Mouse (Mus musculus) layer of hippocampus, adult 8-10 months (tissue): ENCODE measurements around the gene Olfr1216. TPM values are rescaled to one million over a fixed set of nuclear protein-coding genes. Genes with fewer than 3 reads are reported as not detected.
"Not testable (repeated sequence)": the region's sequence is repeated elsewhere in the genome, so short reads cannot be mapped to it uniquely, and the experiment has no call there.

Experiments
- DNase-seq, 2 experiments: peaks; one replicate each; pipeline ENCODE4 v3.0.0; 2022; ENCODE audit warnings: low spot score in 2 of 2
- total RNA-seq, 4 experiments: library from RNA; stranded (reverse); gene quantifications; 2 replicates each; pipeline ENCODE4 v1.2.4; 2022

Gene Olfr1216
- total RNA-seq: not detected

DNA sequence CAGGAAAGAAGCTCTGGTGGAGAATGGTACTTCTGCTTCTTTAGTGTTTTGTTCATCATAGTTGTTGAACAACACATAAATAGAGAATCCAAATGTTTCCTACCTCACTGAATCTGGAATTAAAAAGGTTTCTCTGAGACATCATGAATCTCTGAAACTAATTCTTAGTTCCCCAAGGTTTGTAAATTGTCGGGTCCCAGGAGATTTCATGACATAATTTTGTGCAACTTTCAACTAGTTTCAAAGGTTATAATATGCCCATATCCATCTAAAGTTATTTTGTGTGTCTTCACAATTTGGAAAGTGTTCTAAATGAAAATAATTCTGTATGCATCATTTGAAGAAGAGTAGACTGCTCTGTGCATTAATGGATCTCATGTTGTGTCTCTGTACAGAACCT, at the start of gene Olfr1216:
Gene Olfr1216, minus strand, starts transcription at position 101 of the 400 bp plus-strand sequence.
- no peak for DNase-seq

GRCm38 (mm10) chr2:89061087-89061486, 42.9 kb upstream of the Olfr1216 start, which contains the start of gene Olfr1218:
Olfr1218 (minus strand) TSS chr2:89061187.
- DNase-seq: no peak

GRCm38 (mm10) chr2:89031965-89032364, 13.8 kb upstream of the Olfr1216 start, which contains the start of gene Olfr1217:
Olfr1217 (minus strand) TSS chr2:89032065.
- no peak for DNase-seq

DNA sequence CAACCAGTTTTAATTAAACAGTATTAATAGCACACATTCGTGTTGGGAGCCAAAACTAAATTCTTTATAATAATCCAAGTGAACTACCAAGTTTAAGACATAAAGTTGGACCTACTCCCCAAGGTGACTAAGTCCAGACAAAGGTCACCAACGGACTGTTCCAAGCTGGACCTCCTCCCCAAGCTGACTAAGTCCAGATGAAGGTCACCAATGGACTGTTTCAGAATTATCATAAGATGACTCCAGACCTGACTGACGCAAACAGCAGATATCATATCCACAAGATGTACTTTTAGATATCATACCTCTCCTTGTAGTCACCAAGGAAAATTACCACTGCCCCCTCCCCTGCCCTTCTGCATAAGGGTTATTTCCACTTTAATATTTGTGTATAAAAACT, 3.3 kb upstream of the Olfr1216 start:
- not testable (repeated sequence) for DNase-seq

GRCm38 (mm10) chr2:89006873-89007272, 11.3 kb downstream of the Olfr1216 start, which contains the start of gene Olfr1215:
Olfr1215 (minus strand) TSS chr2:89006973.
- no peak for DNase-seq

DNA sequence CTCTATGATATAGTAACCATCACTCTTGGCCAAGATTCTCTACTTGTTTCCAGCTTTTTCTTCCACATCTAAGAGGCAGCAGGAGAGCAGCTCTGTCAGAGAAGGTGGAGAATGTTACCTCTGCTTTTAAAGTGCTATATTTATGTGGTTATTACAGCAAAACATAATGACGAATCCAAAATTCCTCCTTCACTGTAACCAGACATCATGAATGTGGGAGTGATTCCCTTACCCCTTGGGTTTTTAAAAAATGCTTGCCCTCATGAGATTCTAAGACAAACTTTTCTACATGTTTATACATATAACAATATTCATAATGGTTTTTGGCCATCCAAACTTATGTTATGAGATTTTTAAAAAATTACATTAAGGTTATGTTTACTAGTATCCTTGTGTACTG, 25.6 kb downstream of the Olfr1216 start, which contains the start of gene Olfr1214:
Gene Olfr1214, minus strand, starts transcription at position 101 of the 400 bp plus-strand sequence.
- no peak for DNase-seq

DNA sequence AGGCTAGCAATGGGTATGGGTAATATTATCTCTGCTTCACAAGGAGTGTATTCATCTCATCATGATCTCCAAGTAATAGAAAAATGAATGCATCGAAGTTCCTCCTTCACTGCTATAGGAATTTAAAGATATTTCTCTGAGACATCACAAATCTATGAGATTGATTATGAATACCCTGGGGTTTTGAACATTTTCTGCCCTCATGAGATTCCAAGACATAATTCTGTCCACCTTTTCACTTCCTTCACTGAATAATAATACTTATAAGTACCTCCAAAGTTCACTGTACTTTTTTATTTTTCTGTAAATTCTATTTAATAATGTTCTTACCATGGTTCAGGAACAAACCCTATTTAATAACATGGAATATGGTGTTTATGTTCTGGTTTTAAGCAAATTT, 38.0 kb downstream of the Olfr1216 start, which contains the start of gene Gm13762:
Gene Gm13762, minus strand, starts transcription at position 101 of the 400 bp plus-strand sequence.
- DNase-seq: no peak

Other genes starting within 250 kb of the Olfr1216 start
- gene Olfr1200, start 247.9 kb downstream of the Olfr1216 start, total RNA-seq: not detected
- not detected for gene Olfr1201, start 225.3 kb downstream of the Olfr1216 start, total RNA-seq
- not detected for gene Olfr1202, start 203.8 kb downstream of the Olfr1216 start, total RNA-seq
- gene Olfr1205, start 188.6 kb downstream of the Olfr1216 start, total RNA-seq: not detected
- gene Olfr1204, start 169.0 kb downstream of the Olfr1216 start, total RNA-seq: not detected
- gene Olfr1206, start 155.1 kb downstream of the Olfr1216 start, total RNA-seq: not detected
- not detected for gene Olfr1208, start 116.0 kb downstream of the Olfr1216 start, total RNA-seq
- gene Olfr1209, start 103.2 kb downstream of the Olfr1216 start, total RNA-seq: not detected
- gene Olfr1211, start 80.2 kb downstream of the Olfr1216 start, total RNA-seq: not detected
- gene Olfr1212, start 64.4 kb downstream of the Olfr1216 start, total RNA-seq: not detected
- not detected for gene Gm13762, start 38.1 kb downstream of the Olfr1216 start, total RNA-seq
- gene Olfr1214, start 25.7 kb downstream of the Olfr1216 start, total RNA-seq: not detected
- not detected for gene Olfr1215, start 11.4 kb downstream of the Olfr1216 start, total RNA-seq
- gene Olfr1217, start 13.7 kb upstream of the Olfr1216 start, total RNA-seq: not detected
- gene Olfr1218, start 42.8 kb upstream of the Olfr1216 start, total RNA-seq: not detected
- not detected for gene Olfr1219, start 65.2 kb upstream of the Olfr1216 start, total RNA-seq
- not detected for gene Olfr1220, start 88.5 kb upstream of the Olfr1216 start, total RNA-seq
- gene Olfr1221, start 98.9 kb upstream of the Olfr1216 start, total RNA-seq: not detected
- not detected for gene Olfr1222, start 114.7 kb upstream of the Olfr1216 start, total RNA-seq
- not detected for gene Olfr1223, start 133.2 kb upstream of the Olfr1216 start, total RNA-seq
- gene Olfr1224-ps1, start 145.8 kb upstream of the Olfr1216 start, total RNA-seq: not detected
- not detected for gene Olfr1225, start 156.3 kb upstream of the Olfr1216 start, total RNA-seq
- gene Olfr1226, start 181.7 kb upstream of the Olfr1216 start, total RNA-seq: not detected
- not detected for gene Olfr1228, start 235.7 kb upstream of the Olfr1216 start, total RNA-seq